Mouse (Mus musculus): Measurements from ENCODE around the gene Ccdc85c.

The Ccdc85c gene

DNA sequence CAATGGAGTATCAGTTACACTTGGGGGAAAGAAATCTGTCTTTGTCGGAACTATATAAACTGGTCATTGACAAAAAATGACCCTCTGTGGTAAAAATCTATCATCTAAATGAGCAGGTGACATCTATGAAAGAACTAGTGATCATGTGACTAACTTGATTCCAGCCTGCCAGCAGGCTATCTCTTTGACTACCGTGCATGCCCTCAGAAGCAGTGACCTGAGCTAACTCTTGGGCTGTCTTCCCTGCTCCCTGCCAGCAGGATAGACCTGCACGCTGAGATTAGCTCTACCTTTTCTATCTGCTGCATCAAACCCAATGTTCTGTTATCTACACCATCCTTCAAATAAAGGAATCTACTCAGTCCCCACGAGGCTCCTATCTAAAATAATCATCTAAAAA, 102.6 kb downstream of the Ccdc85c start:
- no peak for TF ChIP-seq GATA4 (IDR thresholded peaks at IDR 0.05; ENCODE audit: insufficient replicate concordance, low read length)

DNA sequence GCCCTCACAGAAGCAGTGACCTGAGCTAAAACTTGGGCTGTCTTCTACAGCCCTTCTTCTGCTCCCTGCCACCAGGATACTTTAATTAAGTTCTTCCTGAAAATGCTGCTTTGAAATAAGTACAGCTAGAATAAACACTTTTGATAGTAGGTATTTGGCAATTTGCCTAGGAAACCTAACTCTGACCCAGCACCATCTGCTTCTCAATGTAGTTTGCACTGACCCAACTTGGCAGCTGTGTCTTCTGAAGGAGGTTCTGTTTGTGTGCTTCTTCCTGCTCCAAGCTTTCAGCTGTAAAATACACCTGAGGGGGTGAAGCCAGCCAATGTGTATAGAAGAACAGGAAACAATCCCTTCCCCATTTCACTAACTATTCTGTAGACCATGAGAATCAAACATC, 103.9 kb downstream of the Ccdc85c start:
- no peak for TF ChIP-seq GATA4 (IDR thresholded peaks at IDR 0.05; ENCODE audit: insufficient replicate concordance, low read length)

DNA sequence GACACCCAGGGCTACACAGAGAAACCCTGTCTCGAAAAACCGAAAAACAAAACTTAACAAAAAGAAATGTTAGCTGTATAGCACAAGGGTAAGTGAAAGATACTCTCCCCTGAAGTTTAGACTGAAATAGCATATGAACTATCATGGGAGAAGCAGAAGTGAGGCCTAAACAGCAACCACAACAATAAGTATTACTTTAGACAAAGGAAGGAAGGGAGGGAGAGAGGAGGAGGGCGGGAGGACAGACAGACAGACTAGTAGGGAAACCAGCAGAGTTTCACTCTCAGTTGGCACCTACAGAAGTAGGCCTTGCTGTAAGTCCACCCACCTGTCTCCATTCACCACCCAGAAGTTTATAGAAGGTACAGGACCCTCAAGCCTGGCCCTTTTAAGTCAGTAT, 104.8 kb downstream of the Ccdc85c start:
- no peak for TF ChIP-seq GATA4 (IDR thresholded peaks at IDR 0.05; ENCODE audit: insufficient replicate concordance, low read length)

DNA sequence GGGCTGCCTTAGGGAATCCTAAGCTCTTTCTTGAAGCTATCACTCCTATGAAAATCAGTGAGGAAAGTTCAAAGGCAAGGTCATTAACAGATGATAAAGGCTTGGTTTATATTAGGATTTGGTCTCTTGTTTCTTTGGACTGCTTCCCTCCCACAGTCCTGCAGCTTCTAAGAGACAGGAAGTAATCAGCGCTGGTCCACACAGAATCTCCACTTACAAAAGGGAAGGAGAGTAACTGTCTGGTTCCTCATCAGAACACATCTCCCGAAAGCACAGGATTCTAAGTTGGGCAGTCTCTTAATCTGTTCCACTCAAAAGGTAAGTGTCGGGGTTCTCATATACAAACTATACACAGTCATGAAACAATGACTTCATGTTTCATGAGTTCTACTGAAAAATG, 106.3 kb downstream of the Ccdc85c start:
- TF ChIP-seq GATA4 (IDR thresholded peaks at IDR 0.05; ENCODE audit: insufficient replicate concordance, low read length): no peak

DNA sequence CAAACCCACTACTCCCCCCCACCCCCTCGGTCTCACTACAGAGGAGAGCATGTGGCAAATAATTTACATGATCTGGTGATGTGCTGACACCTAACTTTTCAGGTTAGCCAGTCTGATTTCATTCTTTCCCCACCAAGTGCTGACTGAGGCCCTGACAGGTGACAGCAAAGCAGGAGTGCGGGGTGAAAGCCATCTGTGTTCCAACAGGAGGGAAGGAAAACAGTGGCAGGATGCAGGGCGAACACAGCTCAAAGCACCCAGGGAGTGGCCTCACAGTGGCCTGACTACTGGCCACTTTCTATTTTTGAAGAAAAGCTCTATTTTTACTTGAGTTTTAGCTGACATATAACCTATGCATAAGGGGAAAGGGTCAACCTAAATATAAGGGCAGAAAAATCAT, 111.5 kb downstream of the Ccdc85c start:
- TF ChIP-seq GATA4 (IDR thresholded peaks at IDR 0.05; ENCODE audit: insufficient replicate concordance, low read length): no peak

DNA sequence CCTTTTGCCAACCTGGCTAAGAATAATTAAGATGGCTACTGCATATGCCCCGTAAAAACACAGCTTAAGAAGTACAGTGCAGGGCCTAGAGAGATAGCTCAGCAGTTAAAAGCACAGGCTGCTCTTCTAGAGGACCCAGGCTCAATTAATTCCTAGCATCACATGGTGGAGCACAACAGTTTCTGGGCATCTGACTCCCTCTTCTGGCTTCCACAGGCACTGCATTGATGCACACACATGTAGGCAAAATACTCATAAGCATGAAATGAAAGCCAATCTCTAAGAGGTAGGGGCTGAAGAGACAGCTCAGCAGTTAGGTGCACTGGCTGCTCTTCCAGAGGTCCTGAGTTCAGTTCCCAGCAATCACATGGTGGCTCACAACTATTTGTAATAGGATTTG, 113.2 kb downstream of the Ccdc85c start:
- no peak for TF ChIP-seq GATA4 (IDR thresholded peaks at IDR 0.05; ENCODE audit: insufficient replicate concordance, low read length)

DNA sequence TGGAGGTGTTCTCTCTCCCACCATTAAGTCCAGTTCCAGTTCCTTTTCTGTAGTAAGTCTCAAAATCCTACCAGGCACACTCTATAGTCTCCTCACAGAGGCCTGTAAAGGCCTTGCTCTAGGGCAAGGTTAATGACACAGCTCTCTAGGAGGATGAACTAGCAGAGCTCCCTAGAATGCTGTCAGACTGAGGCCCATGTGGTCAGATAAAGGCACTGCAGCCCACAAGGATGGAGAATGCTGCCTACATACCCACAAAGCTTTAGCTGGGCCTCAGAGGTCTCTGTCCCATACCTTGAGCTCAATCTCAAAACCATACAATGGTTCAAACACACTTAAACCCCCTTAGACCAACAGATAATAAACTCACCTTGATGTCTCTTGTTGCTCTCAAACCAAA, 115.4 kb downstream of the Ccdc85c start:
- TF ChIP-seq GATA4 (IDR thresholded peaks at IDR 0.05; ENCODE audit: insufficient replicate concordance, low read length): no peak

Measured in liver, adult (tissue).